Mouse (Mus musculus) kidney, postnatal 36 days (tissue): ENCODE data around the gene Tnrc6c.

Experiments used
- DNase-seq, 2 experiments: peaks; one replicate each; pipeline ENCODE4 v3.0.0; 2021 to 2022; ENCODE audit warnings: mixed read lengths in 2 of 2

Tnrc6c gene

GRCm38 (mm10) chr11:117653491-117654351 is at the start of gene Tnrc6c:
Tnrc6c (plus strand) TSS chr11:117654289.
- peak; percentile 61 to 76 for DNase-seq

GRCm38 (mm10) chr11:117606137-117606536 is 48.0 kb upstream of the Tnrc6c start:
- DNase-seq = no peak

- DNase-seq = peak; percentile 48 to 75
Measured at GRCm38 (mm10) chr11:117606605-117607203, 47.4 kb upstream of the Tnrc6c start.

- no peak for DNase-seq
Measured at GRCm38 (mm10) chr11:117608141-117608789, 45.8 kb upstream of the Tnrc6c start.

GRCm38 (mm10) chr11:117608976-117609375 is 45.1 kb upstream of the Tnrc6c start:
- no peak for DNase-seq

- no peak for DNase-seq
Measured at GRCm38 (mm10) chr11:117610589-117610988, 43.5 kb upstream of the Tnrc6c start.

GRCm38 (mm10) chr11:117611068-117611467 is 43.0 kb upstream of the Tnrc6c start:
- peak; percentile 73 to 81 for DNase-seq

- no peak for DNase-seq
Measured at GRCm38 (mm10) chr11:117611860-117612259, 42.2 kb upstream of the Tnrc6c start.

GRCm38 (mm10) chr11:117612885-117613284 is 41.2 kb upstream of the Tnrc6c start:
- DNase-seq = no peak

GRCm38 (mm10) chr11:117617368-117617908 is 36.7 kb upstream of the Tnrc6c start:
- DNase-seq = no peak

- peak; percentile 59 to 64 for DNase-seq
Measured at GRCm38 (mm10) chr11:117618214-117618613, 35.9 kb upstream of the Tnrc6c start.

GRCm38 (mm10) chr11:117618774-117619173 is 35.3 kb upstream of the Tnrc6c start:
- peak; percentile 68 to 74 for DNase-seq

- DNase-seq = peak in 1 of 2 experiments; percentile 34
Measured at GRCm38 (mm10) chr11:117619581-117619980, 34.5 kb upstream of the Tnrc6c start.

- no peak for DNase-seq
Measured at GRCm38 (mm10) chr11:117625196-117625595, 28.9 kb upstream of the Tnrc6c start.

- DNase-seq = peak; percentile 76 to 82
Measured at GRCm38 (mm10) chr11:117626557-117626956, 27.5 kb upstream of the Tnrc6c start.

GRCm38 (mm10) chr11:117627060-117627562 is 27.0 kb upstream of the Tnrc6c start:
- DNase-seq = no peak

GRCm38 (mm10) chr11:117627746-117628311 is 26.3 kb upstream of the Tnrc6c start:
- DNase-seq = no peak

GRCm38 (mm10) chr11:117628312-117628779 is 25.7 kb upstream of the Tnrc6c start:
- no peak for DNase-seq

- DNase-seq = no peak
Measured at GRCm38 (mm10) chr11:117629865-117630264, 24.2 kb upstream of the Tnrc6c start.

- no peak for DNase-seq
Measured at GRCm38 (mm10) chr11:117630868-117631565, 23.1 kb upstream of the Tnrc6c start.

GRCm38 (mm10) chr11:117633310-117633709 is 20.8 kb upstream of the Tnrc6c start:
- DNase-seq = no peak

- DNase-seq = no peak
Measured at GRCm38 (mm10) chr11:117638386-117638785, 15.7 kb upstream of the Tnrc6c start.
